Mouse (Mus musculus) heart, embryonic 11.5 days (tissue): ENCODE results near the gene 3110009E18Rik. TPM values are rescaled to one million over a fixed set of nuclear protein-coding genes. Genes with fewer than 3 reads are reported as not detected.

Experiments
- ATAC-seq: fragments of 200-750 bp; cut with Nextera tagmentation; replicated peaks from 2 replicates; pipeline ENCODE4 v1.8.0; 2017; ENCODE audit warnings: moderate library complexity; ENCODE audit not compliant: insufficient number of reproducible peaks, low FRiP score, low TSS enrichment
- H3K27ac ChIP-seq: fragments of 300-500 bp; sonication (generic); 2 replicates; pipeline ENCODE4 v1.5.1; 2014; ENCODE audit warnings: mild to moderate bottlenecking, low read depth, low read length
- H3K27me3 ChIP-seq: fragments of 300-500 bp; sonication (generic); 2 replicates; pipeline ENCODE4 v1.6.1; 2014; ENCODE audit warnings: mild to moderate bottlenecking, low read length, mixed read lengths; ENCODE audit not compliant: control insufficient read depth, insufficient read depth
- H3K36me3 ChIP-seq: fragments of 300-500 bp; sonication (generic); 2 replicates; pipeline ENCODE4 v1.6.1; 2014; ENCODE audit warnings: mild to moderate bottlenecking, low read length, moderate library complexity, mixed read lengths; ENCODE audit not compliant: control insufficient read depth, insufficient read depth
- H3K4me1 ChIP-seq: fragments of 300-500 bp; sonication (generic); 2 replicates; pipeline ENCODE4 v1.6.1; 2014; ENCODE audit warnings: low read length; ENCODE audit not compliant: control insufficient read depth, insufficient read depth
- H3K4me2 ChIP-seq: fragments of 300-500 bp; sonication (generic); 2 replicates; pipeline ENCODE4 v1.6.1; 2014; ENCODE audit warnings: mild to moderate bottlenecking, moderate library complexity
- H3K4me3 ChIP-seq: fragments of 300-500 bp; sonication (generic); 2 replicates; pipeline ENCODE4 v1.5.1; 2014; ENCODE audit warnings: low read depth, low read length
- H3K9ac ChIP-seq: fragments of 300-500 bp; sonication (generic); 2 replicates; pipeline ENCODE4 v1.6.1; 2014; ENCODE audit warnings: mild to moderate bottlenecking, low read depth, low read length, moderate library complexity
- H3K9me3 ChIP-seq: fragments of 300-500 bp; sonication (generic); replicated peaks from 2 replicates; pipeline ENCODE4 v1.6.1; 2016; ENCODE audit warnings: low read length; ENCODE audit not compliant: control insufficient read depth
- WGBS: fragments of 180-500 bp; shearing (Covaris S2); extraction: QIAGEN DNeasy Blood & Tissue Kit; methylation state at CpG from one replicate; pipeline ENCODE4 v1.1.7; 2014; ENCODE audit not compliant: insufficient replicate concordance; 5-methylcytosine and 5-hydroxymethylcytosine counted together
- polyA plus RNA-seq: library from polyadenylated mRNA; unstranded; fragments of >200 nt; fragmentation: Nextera tagmentation; extraction: Ambion mirVana; gene quantifications from 2 replicates; pipeline ENCODE4 v1.2.1, GENCODE M21; 2014

Gene 3110009E18Rik
- polyA plus RNA-seq, result 11.8 and 13.1 TPM in 2 replicates

DNA sequence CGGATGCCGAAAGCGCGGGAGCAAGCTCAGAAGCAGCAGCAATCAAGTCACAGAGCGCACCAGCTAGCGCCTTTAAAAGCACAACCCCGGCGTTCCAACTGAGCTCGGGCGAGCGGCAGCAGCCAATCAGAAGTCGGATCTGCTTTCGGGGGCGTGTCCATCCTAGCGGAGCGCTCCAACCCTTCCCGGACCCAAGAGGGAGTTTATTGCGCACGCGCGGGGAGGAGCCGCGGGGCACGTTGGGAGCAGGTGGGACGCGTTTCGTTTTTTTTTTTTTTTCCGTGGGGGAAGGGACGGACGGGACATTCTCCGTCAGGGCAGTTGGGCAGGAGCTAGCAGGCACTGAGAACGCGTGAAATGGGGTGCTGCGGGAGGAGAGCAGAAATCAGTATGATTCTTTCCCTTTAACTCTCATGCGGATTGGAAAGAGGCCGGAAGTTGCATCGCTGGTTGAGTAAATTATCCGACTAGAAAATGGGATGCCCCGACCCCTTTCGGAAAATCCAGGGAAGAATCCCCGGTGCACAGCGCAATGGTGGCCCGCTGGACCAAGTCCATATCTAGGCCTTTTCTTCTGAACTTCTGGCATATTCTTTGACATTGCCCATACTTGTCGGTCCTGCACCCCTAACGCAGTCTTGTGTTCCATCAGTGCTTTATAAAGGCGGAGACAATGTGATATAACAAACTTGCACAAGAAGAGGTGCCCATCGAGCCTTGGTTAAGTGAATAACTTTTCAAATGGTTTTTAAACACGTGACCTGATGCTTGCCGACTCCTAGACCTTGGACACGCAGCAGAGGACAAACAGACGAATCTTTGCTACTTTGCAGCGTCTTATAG lies at the start of gene 3110009E18Rik, which contains the start of gene Dbi:
Gene 3110009E18Rik (plus strand): TSS at position 219 of the 843 bp plus-strand sequence.
Gene Dbi (minus strand): TSS at position 110 of the 843 bp plus-strand sequence.
- Histone ChIP-seq H3K4me1 (peaks cover 21% of the 10 kb centered on the region), H3K27ac (peak within 1 kb of the TSS; percentile 93), H3K9ac (peak within 1 kb of the TSS; percentile 81), H3K9me3 (no peaks in the 10 kb centered on the region), H3K36me3 (peaks cover under 1% of the 10 kb centered on the region; the same call in 1 of the 2 replicates), H3K4me3 (peak within 1 kb of the TSS; percentile 67), H3K27me3 (no peaks in the 10 kb centered on the region), H3K4me2 (peak within 1 kb of the TSS; percentile 83)
- peak; percentile 92 for ATAC-seq
- WGBS, result 3% methylated on average over 52 of the region's 52 CpGs

DNA sequence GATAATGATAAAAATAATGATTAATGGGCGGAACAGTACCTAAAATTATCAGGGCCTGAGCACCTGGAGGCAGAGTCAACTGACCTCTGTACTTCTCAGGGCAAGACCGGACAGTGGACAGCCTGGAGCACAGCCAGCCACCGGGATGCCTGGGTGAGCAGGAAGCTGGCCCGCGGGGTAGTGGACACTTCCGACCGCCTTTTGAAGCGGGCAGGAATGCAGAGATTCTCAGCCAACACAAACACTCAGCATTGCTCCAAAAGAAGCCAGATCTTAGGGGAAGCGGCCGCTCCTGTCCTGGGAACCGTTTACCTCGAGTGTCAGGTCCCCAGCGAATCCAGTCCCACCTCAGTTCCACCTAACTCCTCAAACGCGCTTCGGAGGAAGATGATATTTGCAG lies 48.1 kb upstream of the 3110009E18Rik start:
- H3K4me3 ChIP-seq, result peak overlapping the region; percentile 43
- H3K4me1 ChIP-seq, result peaks cover 5% of the 10 kb centered on the region; the same call in 1 of the 2 replicates
- peak overlapping the region; percentile 58 for H3K9ac ChIP-seq
- no peak for ATAC-seq
- 7% methylated on average over 16 of the region's 16 CpGs for WGBS
- H3K27me3 ChIP-seq, result no peaks in the 10 kb centered on the region
- no peaks in the 10 kb centered on the region for H3K9me3 ChIP-seq
- H3K36me3 ChIP-seq, result no peaks in the 10 kb centered on the region
- H3K4me2 ChIP-seq, result peak overlapping the region; percentile 81
- H3K27ac ChIP-seq, result no peak overlapping the region; the same call in 1 of the 2 replicates

- no peak within 1 kb of the TSS; the same call in 1 of the 2 replicates for H3K27ac ChIP-seq
- no peaks in the 10 kb centered on the region for H3K27me3 ChIP-seq
Observed at GRCm38 (mm10) chr1:120073519-120074306, 47.3 kb upstream of the 3110009E18Rik start, which contains the start of gene Tmem37. Gene Tmem37 (minus strand): TSS chr1:120074074.

DNA sequence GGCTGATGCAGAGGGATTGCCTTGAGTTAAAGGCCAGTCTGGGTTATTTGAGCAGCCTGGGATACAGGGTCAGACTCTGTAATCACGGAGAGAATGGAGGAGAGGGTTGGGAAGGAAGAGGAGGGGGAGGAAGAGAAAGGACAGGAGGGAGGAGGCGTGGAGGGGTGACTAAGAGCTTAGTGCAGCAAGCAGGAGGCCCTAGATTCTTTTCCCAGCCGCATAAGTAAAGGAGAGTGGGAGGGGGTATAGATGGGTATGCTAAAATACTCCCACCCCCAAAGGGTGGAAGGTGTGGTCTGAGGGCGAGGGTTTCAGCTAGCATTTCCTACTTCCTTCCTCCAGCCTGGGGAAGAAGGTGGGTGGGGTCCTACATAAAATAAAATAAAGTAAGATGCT lies 46.7 kb upstream of the 3110009E18Rik start:
- Histone ChIP-seq H3K36me3 (no peaks in the 10 kb centered on the region), H3K9ac (no peak overlapping the region), H3K4me1 (peaks cover 5% of the 10 kb centered on the region; the same call in 1 of the 2 replicates), H3K9me3 (no peaks in the 10 kb centered on the region), H3K27me3 (no peaks in the 10 kb centered on the region), H3K4me2 (peak overlapping the region; percentile 81), H3K4me3 (peak overlapping the region; percentile 43), H3K27ac (no peak overlapping the region)
- ATAC-seq, result no peak; the same call in 1 of the 2 replicates
- 14% methylated on average over 4 of the region's 4 CpGs for WGBS

More at GRCm38 (mm10) chr1:120073519-120074306, 47.3 kb upstream of the 3110009E18Rik start, which contains the start of gene Tmem37:
- peak within 1 kb of the TSS; percentile 58 for H3K9ac ChIP-seq
- ATAC-seq, result peak; percentile 76
- H3K4me3 ChIP-seq, result peak within 1 kb of the TSS; percentile 43
- H3K4me2 ChIP-seq, result peak within 1 kb of the TSS; percentile 81
- no peaks in the 10 kb centered on the region for H3K36me3 ChIP-seq
- WGBS, result 1% methylated on average over 40 of the region's 40 CpGs
- H3K4me1 ChIP-seq, result peaks cover 5% of the 10 kb centered on the region; the same call in 1 of the 2 replicates
- H3K9me3 ChIP-seq, result no peaks in the 10 kb centered on the region

DNA sequence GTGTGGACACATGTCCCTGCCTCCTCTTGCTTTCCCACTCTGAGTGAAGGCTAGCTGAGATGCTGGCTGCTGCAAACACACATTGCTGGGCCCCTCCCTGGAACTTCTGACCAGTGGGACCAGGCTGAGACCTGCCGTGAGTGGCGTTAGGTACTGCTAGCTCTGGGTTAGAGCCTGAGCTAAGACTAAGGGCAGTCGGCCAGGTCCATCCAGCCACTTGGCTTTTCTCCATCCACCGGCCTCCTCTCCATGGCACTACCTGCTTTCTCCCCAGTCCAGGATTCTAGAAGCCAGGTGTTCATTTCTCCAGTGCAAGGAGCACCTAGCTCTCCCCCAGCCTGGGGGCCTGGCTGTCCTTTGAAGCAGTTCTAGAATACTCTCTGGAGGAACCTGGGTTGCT lies 46.1 kb upstream of the 3110009E18Rik start:
- Histone ChIP-seq H3K9ac (no peak overlapping the region), H3K4me2 (no peak overlapping the region), H3K36me3 (no peaks in the 10 kb centered on the region), H3K27me3 (no peaks in the 10 kb centered on the region), H3K9me3 (no peaks in the 10 kb centered on the region), H3K27ac (no peak overlapping the region), H3K4me1 (peaks cover 5% of the 10 kb centered on the region; the same call in 1 of the 2 replicates), H3K4me3 (no peak overlapping the region)
- no peak for ATAC-seq
- WGBS, result 70% methylated on average over 4 of the region's 4 CpGs

- H3K9me3 ChIP-seq, result no peaks in the 10 kb centered on the region
- WGBS, result 77% methylated on average over 5 of the region's 5 CpGs
- no peak overlapping the region for H3K9ac ChIP-seq
Observed at GRCm38 (mm10) chr1:120075507-120075906, 45.5 kb upstream of the 3110009E18Rik start.

DNA sequence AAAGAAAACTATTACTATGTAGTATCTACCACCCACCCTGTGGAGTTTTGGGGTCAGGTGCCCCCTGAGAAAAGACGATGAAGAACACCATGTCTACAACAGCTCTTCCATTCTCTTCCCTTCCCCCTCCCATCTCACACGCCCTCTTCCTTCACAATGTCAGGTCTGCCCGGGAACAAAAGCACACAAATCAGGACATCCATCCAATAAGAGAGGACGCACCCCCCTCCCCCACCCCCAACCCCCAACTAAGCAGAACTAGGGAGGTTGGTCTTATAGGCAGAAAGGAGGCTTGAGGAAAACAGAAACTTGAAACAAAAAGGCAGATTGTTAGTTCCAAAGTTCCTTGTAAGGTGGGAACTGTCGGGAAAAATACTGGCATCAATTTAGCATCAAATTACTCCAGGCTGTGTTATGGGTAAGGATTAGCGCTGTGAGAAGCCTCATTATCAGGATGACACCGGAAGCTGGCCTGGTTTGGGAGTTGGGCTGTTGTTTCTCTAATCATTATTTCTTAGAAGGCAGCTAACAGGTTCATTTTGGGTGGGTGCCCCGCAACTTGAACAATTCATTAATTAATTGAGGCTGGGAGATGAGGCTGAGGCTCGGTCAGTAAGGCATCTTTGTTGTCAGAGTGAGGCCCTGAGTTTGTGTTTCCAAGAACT lies 43.1 kb upstream of the 3110009E18Rik start:
- peaks cover 8% of the 10 kb centered on the region for H3K4me1 ChIP-seq
- H3K9ac ChIP-seq, result no peak overlapping the region
- ATAC-seq, result no peak
- H3K27me3 ChIP-seq, result no peaks in the 10 kb centered on the region
- no peaks in the 10 kb centered on the region for H3K36me3 ChIP-seq
- no peaks in the 10 kb centered on the region for H3K9me3 ChIP-seq
- 22% methylated on average over 9 of the region's 9 CpGs for WGBS
- H3K27ac ChIP-seq, result no peak overlapping the region
- no peak overlapping the region for H3K4me3 ChIP-seq
- H3K4me2 ChIP-seq, result no peak overlapping the region

More at GRCm38 (mm10) chr1:120075507-120075906, 45.5 kb upstream of the 3110009E18Rik start:
- Histone ChIP-seq H3K4me1 (peaks cover 5% of the 10 kb centered on the region; the same call in 1 of the 2 replicates), H3K27me3 (no peaks in the 10 kb centered on the region), H3K27ac (no peak overlapping the region), H3K36me3 (no peaks in the 10 kb centered on the region), H3K4me2 (no peak overlapping the region), H3K4me3 (no peak overlapping the region)
- ATAC-seq, result no peak

DNA sequence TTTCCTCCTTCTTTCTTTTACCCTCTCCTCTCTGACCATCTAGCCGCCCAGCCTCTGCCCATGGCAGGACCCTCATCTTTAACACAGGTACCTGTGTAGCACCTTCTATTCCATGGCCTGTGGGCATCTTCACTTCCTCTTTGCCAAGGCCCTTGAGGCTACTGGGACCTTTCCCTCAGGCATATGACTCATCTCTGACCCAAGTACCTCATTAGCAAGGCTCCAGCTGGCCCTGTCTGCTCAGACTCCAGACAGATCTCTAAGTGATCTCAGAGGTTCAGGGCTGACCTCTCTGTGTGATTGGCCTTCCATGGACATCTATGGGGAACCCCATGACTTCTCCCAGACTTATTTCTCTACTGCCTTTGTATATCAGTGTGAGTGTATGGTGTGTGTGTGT lies 40.4 kb upstream of the 3110009E18Rik start:
- ATAC-seq, result no peak

More for the DNA sequence above, 40.4 kb upstream of the 3110009E18Rik start:
- Histone ChIP-seq H3K4me2 (no peak overlapping the region), H3K27ac (no peak overlapping the region), H3K27me3 (no peaks in the 10 kb centered on the region), H3K9me3 (no peaks in the 10 kb centered on the region), H3K9ac (no peak overlapping the region), H3K4me3 (no peak overlapping the region), H3K4me1 (peaks cover 17% of the 10 kb centered on the region), H3K36me3 (no peaks in the 10 kb centered on the region)
- WGBS, result 91% methylated on average over 1 of the region's 1 CpGs
